Mouse (Mus musculus) B cell, adult 2 months (primary cell): Measurements from ENCODE around the gene Tbrg4.

Experiments
- DNase-seq, 2 experiments: peaks; one replicate each; pipeline ENCODE4 v3.0.0; 2022

Tbrg4 gene

DNA sequence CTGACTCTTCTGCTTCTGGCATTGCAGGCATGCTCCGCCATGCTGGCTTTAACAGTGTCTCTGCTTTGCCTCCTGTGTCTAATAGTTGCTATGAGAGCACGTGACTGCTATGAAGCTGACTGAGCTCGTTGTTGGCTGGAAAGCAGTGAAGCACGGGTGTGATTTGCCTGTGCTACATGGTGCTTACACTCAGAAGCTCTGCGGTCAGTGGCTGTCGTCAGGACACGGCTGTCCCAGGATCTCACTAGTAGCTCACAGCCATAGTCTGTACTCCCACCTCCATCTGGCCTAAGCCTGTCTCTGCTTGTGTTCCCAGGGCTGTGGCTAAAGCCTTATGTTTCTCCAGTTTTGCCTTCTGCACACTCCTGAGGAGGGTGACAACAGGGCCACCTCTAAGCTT is 37.6 kb downstream of the Tbrg4 start:
- peak; percentile 72 to 77 for DNase-seq

DNA sequence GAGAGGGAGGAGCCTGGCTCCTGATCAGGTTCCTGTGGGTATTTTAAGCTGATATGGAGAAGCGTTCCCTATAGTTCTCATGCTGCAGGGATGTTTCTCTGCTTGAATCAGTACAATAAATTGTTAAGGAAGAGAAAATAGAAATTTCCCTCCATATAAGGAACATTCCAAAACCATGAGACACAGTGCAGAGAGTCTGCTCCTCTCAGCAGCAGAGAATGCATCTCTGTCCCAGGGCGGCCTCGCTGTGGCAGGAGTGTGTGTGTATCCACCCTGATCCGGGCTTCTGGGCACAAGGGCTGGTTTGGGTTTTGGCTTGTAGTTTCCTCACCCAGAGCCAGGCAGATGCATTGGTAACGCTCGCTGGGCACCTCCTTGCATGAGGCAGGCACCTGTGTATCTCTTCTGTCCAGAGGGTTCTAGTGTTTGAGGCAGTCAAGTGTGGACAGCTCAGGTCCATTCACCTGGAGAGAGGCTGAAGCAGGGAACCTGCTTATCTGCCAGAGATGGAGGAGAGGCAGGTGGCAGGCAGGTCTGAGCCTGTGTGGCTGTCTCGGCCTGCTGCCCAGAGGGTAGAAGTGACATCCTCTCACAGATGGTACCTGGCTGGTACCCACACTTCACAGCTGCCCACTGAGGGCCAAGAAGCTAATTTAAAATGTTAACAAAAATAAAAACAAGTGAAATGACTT is 38.5 kb downstream of the Tbrg4 start:
- peak; percentile 31 to 40 for DNase-seq

DNA sequence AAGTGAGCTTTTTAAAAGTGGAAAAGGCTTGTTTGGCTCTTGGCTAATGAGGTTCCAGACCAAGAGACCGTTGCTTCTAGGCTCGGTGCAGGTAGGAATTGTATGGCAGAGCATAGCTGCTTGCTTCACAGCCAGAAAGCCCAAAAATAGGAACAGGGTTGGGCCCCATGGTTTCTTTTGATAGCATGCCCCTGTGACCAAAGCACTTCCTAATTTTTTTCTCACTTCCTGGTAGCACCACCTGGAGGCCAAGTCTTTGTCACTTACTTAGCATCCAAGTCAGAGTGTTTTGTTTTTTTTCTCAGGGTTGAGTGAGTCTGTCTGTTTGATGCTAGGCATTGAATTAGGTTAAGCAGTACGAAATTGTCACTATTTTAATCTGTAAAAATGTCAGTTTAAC is 39.2 kb downstream of the Tbrg4 start:
- DNase-seq: peak; percentile 76 to 81

DNA sequence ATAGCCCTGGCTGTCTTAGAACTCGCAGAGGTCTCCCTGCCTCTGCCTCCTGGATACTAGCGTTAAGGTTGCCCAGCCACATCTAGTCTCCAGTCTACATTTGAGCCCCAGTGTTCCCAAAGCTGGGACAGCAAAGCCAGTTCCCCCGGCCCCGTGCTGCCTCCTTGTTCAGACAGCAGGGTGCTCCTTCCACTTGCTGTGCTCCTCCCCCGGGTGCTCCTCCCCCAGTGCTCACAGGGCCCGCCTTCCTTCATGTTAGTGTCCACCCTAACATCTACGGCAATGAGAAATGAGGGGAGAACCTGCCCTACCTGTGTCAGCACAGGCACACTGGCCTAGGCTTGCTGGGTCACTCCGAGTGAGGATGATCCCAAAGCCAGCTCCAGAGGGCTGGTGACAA is 40.1 kb downstream of the Tbrg4 start:
- no peak for DNase-seq

DNA sequence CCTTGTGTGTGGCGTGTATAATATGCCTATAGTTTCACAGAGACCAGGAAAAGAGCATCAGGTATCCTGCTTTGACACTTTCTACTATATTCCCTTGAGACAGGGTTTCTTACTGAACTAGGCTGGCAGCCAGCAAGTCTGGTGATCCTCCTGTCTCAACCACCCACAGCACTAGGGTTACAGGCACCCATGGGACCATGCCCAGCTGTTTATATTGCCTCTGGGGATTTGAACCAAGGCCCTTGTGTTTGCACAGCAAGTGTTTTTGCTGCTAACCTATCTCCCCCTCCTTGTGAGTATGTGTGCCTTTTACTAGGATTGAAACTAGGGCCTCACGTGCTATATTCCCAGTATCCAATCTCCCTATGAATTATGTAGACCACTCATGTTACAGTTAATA is 44.3 kb downstream of the Tbrg4 start:
- peak; percentile 77 to 85 for DNase-seq

DNA sequence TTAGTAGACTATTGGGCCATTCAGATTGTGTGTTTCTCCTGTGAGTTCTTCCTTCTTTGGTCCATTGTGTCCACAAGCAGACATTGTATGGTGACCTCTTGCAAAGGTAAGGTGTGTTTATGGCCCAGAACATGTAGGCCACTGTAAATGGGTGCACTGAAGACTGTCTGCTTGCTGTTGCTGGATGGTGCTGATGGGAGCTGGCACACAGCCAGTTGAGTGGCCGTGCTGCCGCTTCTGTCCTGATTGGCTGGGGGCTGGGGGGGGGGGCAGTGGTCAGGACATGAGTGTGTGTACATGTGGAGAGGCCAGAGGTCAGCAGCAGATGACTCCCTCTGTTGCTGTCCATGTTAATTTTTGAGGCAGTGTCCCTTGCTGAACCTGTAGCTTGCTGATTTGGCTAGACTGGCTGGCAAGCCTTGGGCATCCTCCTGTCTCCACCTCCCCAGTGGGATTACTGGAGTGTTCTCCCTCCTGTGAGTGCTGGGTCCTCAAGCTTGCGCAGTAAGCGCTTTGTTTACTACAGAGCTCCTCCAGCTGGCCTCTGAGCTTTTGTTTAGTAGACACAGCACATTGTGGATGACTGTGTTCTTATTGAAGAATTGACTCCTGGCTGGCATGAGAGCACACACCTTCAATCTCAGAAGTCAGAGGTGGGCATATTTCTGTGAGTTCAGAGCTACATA is 45.7 kb downstream of the Tbrg4 start:
- DNase-seq: no peak

DNA sequence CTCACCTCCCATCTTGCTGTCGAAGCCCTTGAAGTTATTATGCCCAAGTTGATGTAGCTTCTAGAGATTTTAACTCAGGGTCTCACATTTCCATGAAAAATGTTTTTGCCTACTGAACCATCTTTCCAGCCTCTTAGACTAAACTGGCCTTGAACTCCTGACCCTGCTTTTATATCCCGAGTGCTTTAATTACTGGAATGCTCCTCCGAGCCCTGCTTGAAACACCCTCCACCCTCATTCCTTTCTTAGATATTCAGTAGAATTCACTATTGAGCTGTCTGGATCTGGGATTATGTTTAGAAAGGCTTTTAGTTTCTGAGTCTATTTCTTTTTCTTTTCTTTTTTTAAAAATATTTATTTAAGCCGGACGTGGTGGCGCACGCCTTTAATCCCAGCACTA is 46.5 kb downstream of the Tbrg4 start:
- DNase-seq: no peak

DNA sequence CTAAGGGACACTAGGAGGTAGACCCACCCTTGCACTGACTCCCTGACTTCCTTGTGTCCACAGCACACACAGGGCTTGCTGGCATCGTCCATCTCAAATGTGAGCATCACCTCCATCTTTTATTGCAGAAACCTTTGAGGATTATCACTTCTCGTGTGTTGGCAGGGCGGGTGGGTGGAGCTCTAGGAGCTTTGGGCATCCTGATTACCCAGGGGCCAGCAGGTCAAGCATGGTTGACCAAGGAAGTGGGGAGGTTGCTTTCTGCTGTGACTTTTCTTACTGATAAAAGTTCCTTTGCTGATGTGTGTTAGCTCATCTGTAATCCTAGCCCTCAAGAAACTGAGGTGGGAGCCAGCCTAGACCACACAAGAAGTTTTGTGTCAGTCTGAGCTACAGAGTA is 49.7 kb downstream of the Tbrg4 start:
- peak; percentile 39 to 57 for DNase-seq

DNA sequence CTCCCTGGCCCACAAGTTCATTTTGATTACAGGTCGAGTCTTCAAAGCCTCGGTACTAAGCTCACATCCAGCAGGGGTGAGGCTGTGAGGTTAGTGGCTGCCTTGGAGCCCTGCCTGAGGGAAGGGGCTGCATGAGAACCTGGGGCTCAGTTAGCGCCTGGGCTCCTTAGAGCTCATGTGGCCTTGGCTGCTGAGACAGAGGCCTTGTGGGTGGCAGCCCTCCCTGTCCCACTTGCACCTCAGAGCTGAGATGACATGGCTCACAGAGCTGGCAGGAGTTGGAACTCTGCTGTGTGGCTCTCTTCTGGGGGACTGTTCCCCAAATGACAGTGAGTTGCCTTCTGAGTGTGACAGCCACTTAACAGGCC is 56.5 kb downstream of the Tbrg4 start:
- no peak for DNase-seq

DNA sequence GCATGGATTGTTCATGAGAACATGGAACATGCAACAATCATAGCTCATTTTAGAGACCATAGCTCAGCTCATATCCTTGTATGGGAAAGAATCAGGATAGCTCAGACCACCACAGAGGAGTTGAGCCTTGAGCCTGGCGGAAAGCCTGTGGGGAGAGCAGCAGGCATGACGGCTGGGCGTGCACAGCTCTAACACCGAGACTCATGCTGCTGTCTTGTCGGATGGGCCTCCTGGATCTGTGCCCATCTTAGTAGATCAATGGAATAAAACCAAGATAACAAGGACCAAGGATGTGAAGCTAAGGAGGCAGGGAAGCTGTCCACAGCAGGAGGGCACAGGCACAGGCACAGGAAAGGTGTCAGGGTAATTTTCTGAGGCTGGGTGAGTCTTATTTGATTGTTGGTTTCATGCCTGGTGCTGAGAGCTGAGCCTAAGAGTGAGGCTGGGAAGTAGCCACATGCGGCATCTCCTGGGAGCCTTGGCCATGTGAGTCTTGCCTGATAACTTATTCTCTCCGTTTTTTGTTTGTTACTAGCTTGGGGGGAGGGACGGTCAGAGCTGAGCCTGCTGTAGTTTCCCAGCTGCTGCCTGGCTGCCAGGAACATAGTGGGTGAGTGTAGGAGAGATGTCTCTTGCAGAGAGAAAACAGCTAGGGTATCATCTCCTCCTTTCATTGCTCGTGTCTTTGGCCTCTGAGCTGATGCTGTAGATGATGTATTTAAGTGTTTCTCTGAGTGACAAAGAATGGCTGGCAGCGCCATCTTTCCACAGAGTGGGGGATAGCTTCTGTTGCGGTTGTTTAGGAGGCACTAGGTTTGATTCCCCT is 57.1 kb downstream of the Tbrg4 start:
- DNase-seq: peak; percentile 20 to 29

DNA sequence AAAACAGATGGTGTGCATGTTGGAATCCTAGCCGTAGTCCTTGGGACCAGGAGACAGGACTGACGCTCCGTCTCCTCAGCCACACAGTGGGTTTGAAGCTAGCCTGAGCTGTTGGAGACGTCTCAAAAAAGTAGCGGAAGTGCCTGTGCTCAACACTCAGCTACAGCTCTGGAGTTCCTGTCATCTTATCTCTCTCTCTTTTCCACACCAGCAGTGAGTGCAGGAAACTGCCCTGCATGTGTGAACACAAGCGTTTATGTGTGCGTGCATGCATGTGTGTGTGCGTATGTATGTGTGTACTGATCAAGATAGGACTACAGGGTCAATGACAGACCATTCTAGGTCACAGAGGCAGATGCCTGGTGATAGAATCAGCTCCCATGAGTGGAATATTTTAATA is 57.9 kb downstream of the Tbrg4 start:
- DNase-seq: no peak

DNA sequence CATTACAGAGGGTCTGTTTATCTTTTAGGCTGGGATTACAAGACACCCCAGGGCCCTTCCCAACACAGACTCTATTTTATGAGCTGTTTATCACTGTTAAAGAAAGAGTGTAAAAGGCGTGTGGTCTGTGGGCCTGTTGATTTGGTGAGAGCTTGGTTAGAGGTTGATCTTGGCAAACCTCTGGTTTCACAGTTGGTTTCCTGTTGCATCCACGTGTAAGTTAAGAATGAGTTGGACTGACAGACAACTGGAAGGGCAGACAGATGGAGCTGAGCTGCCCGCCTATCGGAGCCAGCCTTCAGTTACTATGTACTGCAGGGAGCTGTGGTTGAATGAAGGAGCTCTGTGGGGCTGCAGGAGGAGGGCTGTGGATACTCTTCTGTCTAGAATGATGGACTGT is 59.4 kb downstream of the Tbrg4 start:
- DNase-seq: no peak
